In the genomic region with DNA sequence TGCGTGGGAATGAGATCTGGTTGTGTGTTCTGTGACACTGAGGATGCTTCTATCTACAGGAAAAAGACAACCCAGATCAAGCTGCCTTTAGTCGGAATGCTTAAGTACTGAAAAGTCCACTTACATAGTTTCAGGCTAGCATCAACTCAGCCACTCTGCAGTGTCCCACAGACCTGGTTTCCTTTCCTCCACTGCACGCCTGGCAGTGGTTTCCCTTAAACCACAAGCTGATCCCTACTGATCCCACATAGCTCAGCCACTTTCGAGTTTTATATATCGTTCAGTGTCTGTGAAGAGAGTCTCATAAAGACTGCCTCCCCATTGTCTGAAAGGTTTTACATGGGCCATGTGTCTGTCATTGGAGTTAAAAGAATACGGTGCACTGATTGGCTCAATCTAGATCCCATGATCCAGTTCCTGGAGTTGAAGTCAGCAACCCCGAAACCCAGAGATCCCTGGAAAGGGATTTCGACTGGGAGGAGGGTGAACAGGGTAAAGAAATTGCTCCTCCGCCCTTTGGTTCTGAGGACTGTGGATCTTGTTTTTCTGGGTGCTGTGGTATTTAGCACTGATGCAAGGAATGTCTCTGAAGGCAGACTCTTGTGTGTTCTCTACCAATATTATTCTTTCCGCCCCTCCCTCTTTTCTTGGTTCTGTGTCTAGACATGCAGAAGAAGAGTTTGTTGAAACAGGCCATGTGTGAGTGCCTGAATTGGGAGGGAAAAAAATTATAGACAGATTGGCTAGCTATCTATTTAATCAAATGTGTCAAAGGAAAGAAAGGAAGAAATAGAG, we compare ENCODE assay signal across 18 mouse cellular contexts.
DNase-seq lines count a peak whose midpoint lies in the region; ATAC-seq and TF ChIP-seq lines count a peak whose summit lies in the region.
"Had no signal": no experiment of that assay in that cellular context is flagged by ENCODE, and none has a peak within 500 bp of the region (broad histone marks: within the 10 kb centered on the region; RNA-seq: fewer than 3 reads in every experiment).

No protein-coding gene starts in this region.

- H3K27ac ChIP-seq in forebrain, postnatal 0 days (ENCODE audit: low read depth, low read length): peak overlapping the region; percentile 35; the same call in 1 of the 2 replicates
- H3K27ac ChIP-seq in forebrain, embryonic 16.5 days (ENCODE audit: low read length): no peak overlapping the region
- peak overlapping the region; percentile 85; the same call in 1 of the 2 replicates for H3K27ac ChIP-seq in layer of hippocampus, adult 2 months
- peak overlapping the region; percentile 88 for H3K27ac ChIP-seq in stomach, embryonic 16.5 days (ENCODE audit: low read length)
- H3K27ac ChIP-seq in kidney, embryonic 15.5 days: no peak overlapping the region
- H3K27ac ChIP-seq: forebrain, embryonic 10.5 days; midbrain, embryonic 10.5 days had no signal

- H3K9me3 ChIP-seq in forebrain, postnatal 0 days (ENCODE audit: low read length): no peaks in the 10 kb centered on the region
- no peaks in the 10 kb centered on the region for H3K9me3 ChIP-seq in forebrain, embryonic 16.5 days (ENCODE audit: control insufficient read depth, low read length)
- no peaks in the 10 kb centered on the region for H3K9me3 ChIP-seq in stomach, embryonic 16.5 days (replicated peaks; ENCODE audit: control insufficient read depth, low read length)
- H3K9me3 ChIP-seq in kidney, embryonic 15.5 days (replicated peaks): no peaks in the 10 kb centered on the region
- H3K9me3 ChIP-seq: midbrain, embryonic 10.5 days had no signal

- H3K9ac ChIP-seq in forebrain, postnatal 0 days: no peak overlapping the region
- H3K9ac ChIP-seq in forebrain, embryonic 16.5 days (replicated peaks; ENCODE audit: low read depth, low read length): no peak overlapping the region
- no peak overlapping the region for H3K9ac ChIP-seq in stomach, embryonic 16.5 days (ENCODE audit: low read length)
- H3K9ac ChIP-seq in kidney, embryonic 15.5 days: no peak overlapping the region
- H3K9ac ChIP-seq: lung, embryonic 14.5 days had no signal

- no peak for TF ChIP-seq CTCF in forebrain, postnatal 0 days (IDR thresholded peaks at IDR 0.05; ENCODE audit: low read depth)
- TF ChIP-seq CTCF in layer of hippocampus, adult 2 months (conservative IDR thresholded peaks at IDR 0.05): no peak

- H3K4me1 ChIP-seq in forebrain, postnatal 0 days (ENCODE audit: insufficient read depth): peaks cover 19% of the 10 kb centered on the region
- peaks cover 30% of the 10 kb centered on the region for H3K4me1 ChIP-seq in forebrain, embryonic 16.5 days (replicated peaks; ENCODE audit: control insufficient read depth, insufficient read depth, low read length)
- H3K4me1 ChIP-seq in stomach, embryonic 16.5 days (ENCODE audit: control insufficient read depth, insufficient read depth, low read length): no peaks in the 10 kb centered on the region
- peaks cover 5% of the 10 kb centered on the region; the same call in 1 of the 2 replicates for H3K4me1 ChIP-seq in kidney, embryonic 15.5 days
- H3K4me1 ChIP-seq: midbrain, embryonic 10.5 days had no signal

- no peak overlapping the region for H3K4me3 ChIP-seq in forebrain, postnatal 0 days (ENCODE audit: low read depth, low read length)
- H3K4me3 ChIP-seq in forebrain, embryonic 16.5 days (replicated peaks; ENCODE audit: low read length): no peak overlapping the region
- H3K4me3 ChIP-seq in layer of hippocampus, adult 2 months: no peak overlapping the region
- no peak overlapping the region for H3K4me3 ChIP-seq in stomach, embryonic 16.5 days (replicated peaks; ENCODE audit: low read length)
- H3K4me3 ChIP-seq in kidney, embryonic 15.5 days (replicated peaks): no peak overlapping the region
- H3K4me3 ChIP-seq: forebrain, embryonic 10.5 days; midbrain, embryonic 10.5 days had no signal

- no peak for DNase-seq in forebrain, postnatal 0 days
- DNase-seq in layer of hippocampus, adult 2 months (ENCODE audit: low spot score in 2 of 2): no peak
- DNase-seq in layer of hippocampus, adult 8-10 months (ENCODE audit: low spot score in 2 of 2): no peak
- DNase-seq: cerebellum, adult 2 months; heart, postnatal 14 days; kidney, postnatal 25 days; layer of hippocampus, postnatal 36 days; liver; lung, embryonic 14.5 days; right cerebral cortex, postnatal 25 days; thymus, postnatal 25 days had no signal

- H3K36me3 ChIP-seq in forebrain, postnatal 0 days (ENCODE audit: insufficient read depth): peaks cover 8% of the 10 kb centered on the region
- H3K36me3 ChIP-seq in forebrain, embryonic 16.5 days (ENCODE audit: control insufficient read depth, insufficient read depth): peaks cover 9% of the 10 kb centered on the region; the same call in 1 of the 2 replicates
- no peaks in the 10 kb centered on the region for H3K36me3 ChIP-seq in stomach, embryonic 16.5 days (ENCODE audit: control insufficient read depth, insufficient read depth, low read length)
- H3K36me3 ChIP-seq in kidney, embryonic 15.5 days: no peaks in the 10 kb centered on the region; the same call in 1 of the 2 replicates

- WGBS in forebrain, postnatal 0 days: 76% methylated on average over 10 of the region's 10 CpGs
- 82% methylated on average over 10 of the region's 10 CpGs for WGBS in forebrain, embryonic 16.5 days
- 70% methylated on average over 10 of the region's 10 CpGs for WGBS in stomach, embryonic 16.5 days
- WGBS in kidney, embryonic 15.5 days: 65% methylated on average over 10 of the region's 10 CpGs

- no peak overlapping the region for H3K4me2 ChIP-seq in forebrain, postnatal 0 days (ENCODE audit: low read depth)
- H3K4me2 ChIP-seq in forebrain, embryonic 16.5 days (ENCODE audit: low read length): no peak overlapping the region
- no peak overlapping the region for H3K4me2 ChIP-seq in stomach, embryonic 16.5 days (ENCODE audit: low read depth, low read length)
- no peak overlapping the region for H3K4me2 ChIP-seq in kidney, embryonic 15.5 days
- H3K4me2 ChIP-seq: lung, embryonic 14.5 days had no signal

- no peaks in the 10 kb centered on the region for H3K27me3 ChIP-seq in forebrain, postnatal 0 days (ENCODE audit: insufficient read depth, low read length)
- no peaks in the 10 kb centered on the region for H3K27me3 ChIP-seq in forebrain, embryonic 16.5 days (replicated peaks; ENCODE audit: control insufficient read depth, insufficient read depth, low read length)
- H3K27me3 ChIP-seq in stomach, embryonic 16.5 days (ENCODE audit: control insufficient read depth, insufficient read depth, low read length): no peaks in the 10 kb centered on the region
- H3K27me3 ChIP-seq in kidney, embryonic 15.5 days: no peaks in the 10 kb centered on the region

- ATAC-seq in forebrain, postnatal 0 days: no peak
- no peak for ATAC-seq in forebrain, embryonic 16.5 days
- ATAC-seq in granulocyte monocyte progenitor cell, adult 5-6 weeks (replicated peaks; ENCODE audit: poor library complexity, severe bottlenecking): 0 out of 2 replicates have a peak, but pooled peaks have one; percentile 20
- no peak for ATAC-seq in stomach, embryonic 16.5 days (ENCODE audit: insufficient read depth, low FRiP score)
- no peak for ATAC-seq in kidney, embryonic 15.5 days (replicated peaks; ENCODE audit: low FRiP score)
- no peak for ATAC-seq in erythroblast, adult 5-6 weeks (replicated peaks; ENCODE audit: low FRiP score, poor library complexity, severe bottlenecking)

Comparison
In these comparisons a context has a peak if more than half of its experiments do, and no peak if none do; other contexts are left out.
1. H3K27ac ChIP-seq: peak in forebrain, postnatal 0 days (single experiment), layer of hippocampus, adult 2 months (single experiment) and stomach, embryonic 16.5 days (single experiment); none in forebrain, embryonic 16.5 days (single experiment) and kidney, embryonic 15.5 days (single experiment).